Mouse (Mus musculus): Measurements from ENCODE around the gene Cym.

Gene Cym

DNA sequence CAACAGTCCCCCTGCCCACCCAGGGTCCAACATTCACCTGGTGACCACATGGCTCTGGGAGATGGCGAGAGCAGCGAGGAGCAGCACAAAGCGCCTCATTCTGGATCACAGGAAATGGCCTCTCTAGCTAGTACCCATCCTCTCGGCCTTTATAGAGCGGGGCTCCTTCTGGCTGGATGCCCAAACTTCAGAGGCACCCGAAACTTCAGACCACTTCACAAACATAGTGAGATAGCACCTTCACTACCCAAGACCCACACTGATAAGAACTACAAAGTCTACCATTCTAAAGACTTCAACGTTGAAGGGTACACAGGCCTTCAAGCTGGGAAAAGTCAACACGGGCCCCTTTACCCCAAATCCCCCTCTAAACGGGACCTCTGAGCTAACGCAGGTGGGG is at the start of gene Cym:
TSS of gene Cym (minus strand) at position 125 of the 400 bp plus-strand sequence.
- no peak for DNase-seq (ENCODE audit: low read depth, low spot score)

DNA sequence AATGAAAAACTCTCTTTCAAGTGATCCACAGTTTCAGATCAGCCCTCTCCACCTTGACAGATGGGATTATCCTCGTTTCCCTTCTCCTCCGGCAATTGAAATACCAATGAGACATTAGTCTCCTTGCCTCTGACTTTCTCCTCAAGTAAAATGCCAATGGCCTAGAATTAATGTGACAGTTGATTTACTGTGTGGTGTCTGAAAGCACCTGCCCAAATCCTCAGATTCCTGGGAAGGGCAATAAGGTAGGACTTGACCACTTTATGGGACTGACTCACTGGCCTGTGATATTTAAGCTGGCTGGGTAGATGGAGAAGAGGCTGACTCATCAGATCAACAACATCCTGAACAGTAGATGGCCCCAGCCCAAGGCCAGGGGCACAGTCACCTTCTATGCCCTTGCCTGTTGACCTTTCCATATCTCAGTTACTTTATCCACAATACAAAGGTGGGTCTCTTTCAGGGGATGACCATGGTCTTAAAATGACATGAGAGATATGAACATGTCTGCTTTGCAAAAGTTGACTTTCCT is 45.3 kb upstream of the Cym start:
- no peak for DNase-seq (ENCODE audit: low read depth, low spot score)

- no peak for DNase-seq (ENCODE audit: low read depth, low spot score)
Observed at GRCm38 (mm10) chr3:107261851-107262165, 40.3 kb upstream of the Cym start.

GRCm38 (mm10) chr3:107260956-107261850 is 39.7 kb upstream of the Cym start:
- DNase-seq (ENCODE audit: low read depth, low spot score) = no peak

DNA sequence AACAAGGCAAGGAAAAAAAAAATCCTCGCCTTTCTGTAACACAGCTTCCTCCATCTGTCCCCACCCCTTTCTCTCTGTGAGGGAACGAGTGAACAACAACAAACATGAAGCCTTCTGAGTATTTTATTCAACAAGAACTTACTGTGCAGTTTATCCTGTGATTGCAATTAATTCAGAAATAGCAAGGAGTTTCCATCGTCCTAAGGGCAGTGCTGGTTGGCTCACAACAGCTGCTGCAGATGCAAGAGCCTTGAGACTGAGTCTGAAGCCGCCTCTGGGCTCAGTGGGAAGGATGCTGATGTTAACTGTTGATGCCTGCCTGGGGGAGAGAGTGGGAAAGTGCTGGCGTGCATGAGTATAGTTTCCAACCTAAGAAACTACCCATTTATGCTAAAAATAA is 36.4 kb upstream of the Cym start:
- DNase-seq (ENCODE audit: low read depth, low spot score) = no peak

DNA sequence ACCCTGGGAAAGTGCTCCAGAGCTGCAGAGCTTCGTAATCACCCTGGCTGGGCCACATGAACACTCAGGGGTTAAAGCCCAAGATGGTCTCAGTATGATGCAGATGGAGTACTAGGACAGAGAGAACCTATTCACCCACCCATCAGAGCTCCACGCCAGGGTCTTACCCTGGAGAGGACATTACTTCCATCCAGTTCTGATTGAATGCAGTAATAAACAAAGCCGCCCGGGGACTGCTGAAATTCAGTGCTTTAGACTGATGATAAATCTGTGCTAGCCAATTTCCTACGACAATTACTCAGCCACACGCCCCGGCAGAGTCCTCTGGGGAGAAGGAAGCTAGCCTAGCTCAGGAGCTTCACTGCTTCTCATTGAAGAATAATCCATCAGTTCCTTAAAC is 35.2 kb upstream of the Cym start:
- DNase-seq (ENCODE audit: low read depth, low spot score) = no peak

- DNase-seq (ENCODE audit: low read depth, low spot score) = no peak
Observed at GRCm38 (mm10) chr3:107255992-107256391, 34.5 kb upstream of the Cym start.

- no peak for DNase-seq (ENCODE audit: low read depth, low spot score)
Observed at GRCm38 (mm10) chr3:107253925-107254324, 32.4 kb upstream of the Cym start.

DNA sequence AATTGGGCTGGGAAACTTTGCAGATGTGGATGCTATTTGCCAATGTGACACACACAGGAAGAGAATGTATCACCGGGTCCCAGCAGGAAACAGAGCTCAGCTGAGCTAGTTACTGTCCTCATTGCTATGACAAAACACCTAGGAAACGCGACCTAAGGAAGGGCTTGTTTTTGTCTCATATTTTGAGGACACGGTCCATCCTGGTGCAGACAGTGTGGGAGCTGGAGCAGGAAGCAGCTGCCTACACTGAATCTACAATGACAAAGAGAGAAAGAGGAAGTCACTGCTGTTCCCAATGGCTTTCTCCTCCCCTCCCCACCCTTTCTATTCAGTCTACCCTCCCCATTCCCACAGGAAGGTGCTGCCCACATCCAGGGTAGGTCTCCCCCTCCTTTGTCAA is 30.5 kb upstream of the Cym start:
- DNase-seq (ENCODE audit: low read depth, low spot score) = no peak

DNA sequence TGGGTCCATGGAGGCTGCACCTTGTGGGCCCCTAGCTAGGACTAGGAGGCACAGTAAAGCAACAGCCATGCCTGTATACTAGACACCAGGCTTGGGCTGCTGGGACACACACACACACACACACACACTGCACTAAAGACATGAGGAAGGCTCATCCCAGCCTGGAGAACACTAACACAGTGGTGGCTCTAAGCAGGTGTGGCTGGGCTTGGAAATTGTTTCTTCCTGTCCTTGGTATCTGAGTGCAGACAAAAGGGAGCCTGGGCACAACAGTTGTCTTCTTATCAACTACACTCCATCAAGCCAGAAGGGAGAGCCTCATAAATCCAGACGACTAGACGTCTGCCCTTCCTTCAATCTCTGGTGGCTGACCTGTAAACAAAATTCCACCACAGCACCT is 28.8 kb upstream of the Cym start:
- DNase-seq (ENCODE audit: low read depth, low spot score) = no peak

DNA sequence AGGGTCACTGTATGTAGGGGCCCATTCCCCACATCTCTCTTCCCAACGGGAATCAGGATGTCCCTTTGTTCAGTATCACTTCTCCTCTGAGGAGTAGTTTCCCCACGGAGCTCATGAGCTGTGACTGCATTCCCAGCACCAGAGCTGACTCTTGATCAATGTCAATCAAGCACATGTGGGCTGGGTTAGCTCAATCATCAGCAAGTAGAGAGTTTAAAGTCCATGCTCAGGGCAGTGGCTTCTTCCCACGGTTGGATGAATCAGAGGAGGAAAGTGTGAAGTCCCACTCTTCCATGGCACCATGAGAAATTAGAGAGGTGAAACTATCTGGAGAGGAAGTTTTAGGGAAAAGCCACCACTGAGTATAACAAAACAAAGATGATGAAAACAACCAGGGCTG is 27.5 kb upstream of the Cym start:
- DNase-seq (ENCODE audit: low read depth, low spot score) = no peak

DNA sequence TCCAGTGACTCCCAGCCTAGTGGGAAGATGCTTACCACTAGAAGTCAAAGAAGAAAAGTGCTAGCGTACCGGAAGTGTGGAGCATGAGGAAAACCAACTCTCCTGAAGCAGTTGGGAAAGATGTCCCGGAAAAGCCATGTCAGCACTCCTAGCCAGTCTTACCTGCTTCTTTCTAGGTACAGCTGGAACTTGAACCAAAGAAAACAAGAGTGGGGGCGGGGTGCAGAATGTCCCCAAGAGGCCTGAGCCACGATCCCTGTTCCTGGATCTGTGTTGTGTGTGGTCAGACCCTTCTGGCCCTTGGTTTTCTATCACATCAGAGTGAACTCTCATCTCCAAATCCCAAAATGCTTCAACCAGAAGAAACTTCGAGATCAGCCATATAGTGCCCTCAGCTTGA is 25.3 kb upstream of the Cym start:
- no peak for DNase-seq (ENCODE audit: low read depth, low spot score)

- DNase-seq (ENCODE audit: low read depth, low spot score) = no peak
Observed at GRCm38 (mm10) chr3:107241389-107242094, 20.0 kb upstream of the Cym start.

GRCm38 (mm10) chr3:107239607-107240006 is 18.1 kb upstream of the Cym start, which contains the start of gene Prok1:
Gene Prok1, minus strand, starts transcription at chr3:107239707.
- DNase-seq (ENCODE audit: low read depth, low spot score) = no peak

DNA sequence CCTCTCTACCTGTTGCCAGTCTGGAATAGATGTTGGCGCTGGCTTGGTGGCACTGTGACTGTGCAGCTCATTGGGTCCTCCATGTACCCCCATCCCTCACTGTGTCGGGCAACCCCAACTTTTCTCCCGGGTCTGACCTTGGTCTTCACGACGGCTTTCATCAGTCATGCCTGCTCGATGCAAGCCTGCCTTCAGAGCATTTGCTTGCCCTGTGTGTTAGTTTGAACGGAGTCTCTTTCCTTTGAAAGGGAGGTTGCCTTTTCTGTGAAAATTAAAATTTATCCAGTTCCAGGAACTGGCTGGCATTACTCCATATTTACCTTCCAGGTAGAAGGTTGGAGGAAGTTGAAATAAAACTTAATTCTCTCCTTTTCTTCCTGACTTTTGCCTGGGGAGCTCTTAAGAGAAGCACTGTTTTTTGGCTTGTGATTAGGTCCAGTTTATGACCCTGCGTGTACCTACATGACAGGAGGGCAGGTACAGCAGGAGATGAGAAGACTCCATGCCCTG is 17.0 kb upstream of the Cym start:
- DNase-seq (ENCODE audit: low read depth, low spot score) = no peak

- no peak for DNase-seq (ENCODE audit: low read depth, low spot score)
Observed at GRCm38 (mm10) chr3:107238051-107238450, 16.5 kb upstream of the Cym start.

- DNase-seq (ENCODE audit: low read depth, low spot score) = no peak
Observed at GRCm38 (mm10) chr3:107233945-107234344, 12.4 kb upstream of the Cym start.

GRCm38 (mm10) chr3:107233351-107233813 is 11.8 kb upstream of the Cym start:
- peak; percentile 84 for DNase-seq (ENCODE audit: low read depth, low spot score)

DNA sequence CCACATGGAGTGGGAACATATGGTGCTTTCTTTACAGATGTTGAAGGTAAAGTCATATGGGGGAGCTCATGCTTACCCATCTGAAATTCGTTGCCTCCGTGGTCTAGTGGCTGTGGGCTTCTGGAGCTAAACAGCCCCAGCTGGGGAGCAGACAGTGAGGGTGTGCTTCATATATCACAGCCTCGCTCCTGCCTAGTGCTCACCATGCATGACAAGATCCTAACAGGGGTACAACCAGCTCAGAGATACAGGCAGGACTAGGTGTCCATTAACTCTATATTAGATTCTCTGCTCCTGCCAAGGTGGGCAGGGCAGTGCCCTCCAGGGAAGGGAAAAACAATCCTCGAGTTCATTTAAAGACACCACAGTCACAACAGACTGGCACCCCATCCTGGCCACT is 9.7 kb upstream of the Cym start:
- DNase-seq (ENCODE audit: low read depth, low spot score) = no peak

GRCm38 (mm10) chr3:107230527-107230926 is 9.0 kb upstream of the Cym start, which contains the start of gene A630076J17Rik:
Gene A630076J17Rik, plus strand, starts transcription at chr3:107230614.
- DNase-seq (ENCODE audit: low read depth, low spot score) = no peak

- DNase-seq (ENCODE audit: low read depth, low spot score) = no peak
Observed at GRCm38 (mm10) chr3:107229822-107230221, 8.3 kb upstream of the Cym start.

DNA sequence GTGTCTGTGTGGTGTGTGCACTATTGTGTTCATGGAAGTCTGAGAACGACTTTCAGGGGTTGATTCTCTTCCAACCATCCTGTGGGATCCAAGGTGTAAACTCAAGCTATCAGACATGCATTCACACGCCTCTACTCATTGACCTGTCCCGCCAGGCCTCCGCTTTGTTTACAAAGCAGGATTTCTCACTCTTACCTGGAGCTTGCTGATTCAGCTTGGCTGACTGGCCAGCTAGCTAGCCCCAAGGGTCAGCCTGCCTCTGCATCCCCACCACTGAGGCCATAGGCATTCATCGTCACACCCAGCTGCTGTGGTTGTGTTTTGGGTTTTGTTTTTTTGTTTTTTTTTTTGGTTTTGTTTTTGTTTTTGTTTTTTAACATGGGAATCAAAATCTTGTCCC is 7.7 kb upstream of the Cym start:
- DNase-seq (ENCODE audit: low read depth, low spot score) = no peak

Measured in retina, postnatal 7 days (tissue).